Mouse (Mus musculus) liver, postnatal 0 days (tissue): Measurements from ENCODE around the gene Itga10. TPM values are rescaled to one million over a fixed set of nuclear protein-coding genes. Genes with fewer than 3 reads are reported as not detected.

Experiments
- ATAC-seq: fragments of 200-750 bp; cut with Nextera tagmentation; 2 replicates; pipeline ENCODE4 v1.8.0; 2017; ENCODE audit warnings: mild to moderate bottlenecking, moderate library complexity
- DNase-seq: peaks from one replicate; pipeline ENCODE4 v3.0.0-alpha.2; 2016
- H3K27ac ChIP-seq: fragments of 300-500 bp; sonication (generic); 2 replicates; pipeline ENCODE4 v1.5.1; 2014; ENCODE audit warnings: antibody characterized with exemption, moderate library complexity, mild to moderate bottlenecking, low read depth
- H3K27me3 ChIP-seq: fragments of 300-500 bp; sonication (generic); 2 replicates; pipeline ENCODE4 v1.6.1; 2014; ENCODE audit warnings: low read length, control low read depth, mixed read lengths; ENCODE audit not compliant: insufficient read depth
- H3K36me3 ChIP-seq: fragments of 300-500 bp; sonication (generic); replicated peaks from 2 replicates; pipeline ENCODE4 v1.6.1; 2014; ENCODE audit warnings: mild to moderate bottlenecking, control low read depth, low read length, moderate library complexity, mixed read lengths; ENCODE audit not compliant: insufficient read depth
- H3K4me1 ChIP-seq: fragments of 300-500 bp; sonication (generic); 2 replicates; pipeline ENCODE4 v1.6.1; 2014; ENCODE audit warnings: antibody characterized with exemption, mild to moderate bottlenecking, control low read depth; ENCODE audit not compliant: insufficient read depth
- H3K4me2 ChIP-seq: fragments of 300-500 bp; sonication (generic); 2 replicates; pipeline ENCODE4 v1.6.1; 2014; ENCODE audit warnings: low read depth, mild to moderate bottlenecking, low read length, moderate library complexity, mixed read lengths
- H3K4me3 ChIP-seq: fragments of 300-500 bp; sonication (generic); 2 replicates; pipeline ENCODE4 v1.5.1; 2014; ENCODE audit warnings: low read depth, low read length
- H3K9ac ChIP-seq: fragments of 300-500 bp; sonication (generic); replicated peaks from 2 replicates; pipeline ENCODE4 v1.6.1; 2014; ENCODE audit warnings: mild to moderate bottlenecking, moderate library complexity
- H3K9me3 ChIP-seq: fragments of 300-500 bp; sonication (generic); 2 replicates; pipeline ENCODE4 v1.6.1; 2016; ENCODE audit warnings: mild to moderate bottlenecking, control low read depth, low read length, mixed read lengths
- CTCF ChIP-seq: sonication (generic); IDR thresholded peaks from 2 replicates; pipeline ENCODE4 v1.5.1; 2016; ENCODE audit warnings: antibody characterized with exemption, low read depth
- EP300 ChIP-seq: IDR thresholded peaks from 2 replicates; pipeline ENCODE4 v1.6.1; 2016; ENCODE audit warnings: antibody characterized with exemption, low read depth, mild to moderate bottlenecking
- WGBS: fragments of 180-500 bp; shearing (Covaris S2); extraction: QIAGEN DNeasy Blood & Tissue Kit; methylation state at CpG from one replicate; pipeline ENCODE4 v1.1.7; 2014; ENCODE audit not compliant: insufficient replicate concordance; 5-methylcytosine and 5-hydroxymethylcytosine counted together
- polyA plus RNA-seq: library from polyadenylated mRNA; unstranded; fragments of >200 nt; fragmentation: Nextera tagmentation; extraction: Ambion mirVana; gene quantifications from 2 replicates; pipeline ENCODE4 v1.2.1, GENCODE M21; 2015

The Itga10 gene
- polyA plus RNA-seq, 1 experiment from 2014 or later = 0.05 TPM

GRCm38 (mm10) chr3:96675171-96675570 lies 29.8 kb downstream of the Itga10 start:
- no peak overlapping the region for H3K4me2 ChIP-seq
- H3K36me3 ChIP-seq = no peaks in the 10 kb centered on the region
- H3K9ac ChIP-seq = no peak overlapping the region
- H3K4me3 ChIP-seq = no peak overlapping the region
- 58% methylated on average over 3 of the region's 3 CpGs for WGBS
- H3K27me3 ChIP-seq = peaks cover 17% of the 10 kb centered on the region
- TF ChIP-seq CTCF (no peak), EP300 (no peak)
- H3K27ac ChIP-seq = no peak overlapping the region
- peaks cover 4% of the 10 kb centered on the region for H3K4me1 ChIP-seq
- DNase-seq = no peak
- ATAC-seq = no peak
- no peaks in the 10 kb centered on the region for H3K9me3 ChIP-seq

GRCm38 (mm10) chr3:96675690-96676089 lies 30.3 kb downstream of the Itga10 start:
- DNase-seq = no peak
- TF ChIP-seq CTCF = no peak
- TF ChIP-seq EP300 = no peak
- WGBS = 67% methylated on average over 3 of the region's 3 CpGs

GRCm38 (mm10) chr3:96678456-96678855 lies 33.1 kb downstream of the Itga10 start:
- Histone ChIP-seq H3K27ac (no peak overlapping the region), H3K9me3 (no peaks in the 10 kb centered on the region), H3K4me3 (no peak overlapping the region), H3K36me3 (no peaks in the 10 kb centered on the region), H3K4me1 (no peaks in the 10 kb centered on the region), H3K27me3 (peaks cover 18% of the 10 kb centered on the region; the same call in 1 of the 2 replicates), H3K4me2 (no peak overlapping the region), H3K9ac (no peak overlapping the region)
- no peak for TF ChIP-seq CTCF
- TF ChIP-seq EP300 = no peak
- ATAC-seq = no peak
- 62% methylated on average over 7 of the region's 7 CpGs for WGBS
- no peak for DNase-seq

More at GRCm38 (mm10) chr3:96675690-96676089, 30.3 kb downstream of the Itga10 start:
- Histone ChIP-seq H3K27ac (no peak overlapping the region), H3K9ac (no peak overlapping the region), H3K4me1 (no peaks in the 10 kb centered on the region), H3K36me3 (no peaks in the 10 kb centered on the region), H3K4me3 (no peak overlapping the region), H3K27me3 (peaks cover 15% of the 10 kb centered on the region), H3K9me3 (no peaks in the 10 kb centered on the region), H3K4me2 (no peak overlapping the region)
- no peak for ATAC-seq

DNA sequence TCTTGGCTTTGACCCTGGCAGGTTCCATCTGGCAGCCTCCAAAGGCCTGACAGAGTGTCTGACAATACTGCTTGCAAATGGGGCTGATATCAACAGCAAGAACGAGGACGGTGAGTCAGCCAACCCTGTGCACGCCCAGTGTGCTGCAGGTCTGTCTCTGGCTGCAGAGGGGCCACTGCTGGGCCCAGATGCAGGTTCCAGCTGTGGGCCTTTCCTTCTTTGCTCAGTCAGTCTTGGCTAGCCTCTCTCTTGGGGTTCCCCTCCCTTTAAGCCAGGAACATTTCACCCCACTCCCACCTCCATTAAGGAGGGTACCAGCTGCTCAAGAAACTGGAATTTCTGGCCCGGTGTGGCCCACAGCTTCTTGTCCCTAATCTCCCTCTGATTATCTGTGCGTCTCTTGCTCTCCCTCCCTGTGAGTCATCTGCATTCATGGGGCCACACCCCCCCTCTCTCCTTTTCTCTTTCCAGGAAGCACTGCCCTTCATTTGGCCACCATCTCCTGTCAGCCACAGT lies 33.8 kb downstream of the Itga10 start:
- Histone ChIP-seq H3K9ac (no peak overlapping the region), H3K27ac (no peak overlapping the region), H3K36me3 (no peaks in the 10 kb centered on the region), H3K4me1 (no peaks in the 10 kb centered on the region), H3K4me2 (no peak overlapping the region), H3K4me3 (no peak overlapping the region), H3K9me3 (no peaks in the 10 kb centered on the region), H3K27me3 (peaks cover 22% of the 10 kb centered on the region; the same call in 1 of the 2 replicates)
- DNase-seq = no peak
- no peak for TF ChIP-seq EP300
- TF ChIP-seq CTCF = no peak
- WGBS = 25% methylated on average over 5 of the region's 5 CpGs
- no peak for ATAC-seq

DNA sequence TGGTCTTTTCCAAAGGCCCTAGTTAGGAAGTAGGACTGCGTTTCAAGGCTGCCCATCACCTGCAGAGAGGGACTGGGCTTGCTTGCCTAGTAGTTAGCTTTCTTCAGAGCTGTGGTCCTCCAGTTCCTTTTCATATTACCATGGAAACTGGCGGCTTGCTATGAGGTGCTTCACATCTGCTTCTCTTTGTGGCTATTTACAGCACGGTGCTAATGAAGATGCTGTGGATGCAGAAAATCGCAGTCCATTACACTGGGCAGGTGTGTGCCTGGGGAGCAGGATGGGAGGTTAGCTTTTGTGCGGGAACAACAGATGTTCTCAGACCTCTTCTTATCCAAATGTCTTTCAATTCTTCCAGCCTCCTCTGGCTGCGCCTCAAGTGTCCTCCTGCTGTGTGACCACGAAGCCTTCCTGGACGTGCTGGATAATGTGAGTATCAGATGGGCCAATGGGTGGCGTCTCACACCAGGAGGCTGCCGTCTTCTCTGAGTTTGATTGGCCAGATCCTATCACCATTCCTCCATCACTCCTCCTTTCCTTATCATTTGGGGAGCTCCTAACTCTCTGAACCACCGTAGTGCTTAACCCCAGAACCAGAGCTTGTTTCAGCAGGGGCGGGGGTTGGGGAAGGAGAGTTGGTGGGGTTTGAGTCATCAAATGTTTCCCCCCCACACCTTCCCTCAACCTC lies 35.0 kb downstream of the Itga10 start:
- no peak overlapping the region for H3K9ac ChIP-seq
- no peak overlapping the region for H3K27ac ChIP-seq
- H3K4me3 ChIP-seq = no peak overlapping the region
- H3K9me3 ChIP-seq = no peaks in the 10 kb centered on the region
- H3K36me3 ChIP-seq = no peaks in the 10 kb centered on the region
- H3K27me3 ChIP-seq = peaks cover 34% of the 10 kb centered on the region; the same call in 1 of the 2 replicates
- H3K4me1 ChIP-seq = no peaks in the 10 kb centered on the region; the same call in 1 of the 2 replicates
- no peak overlapping the region for H3K4me2 ChIP-seq
- ATAC-seq (no peak), DNase-seq (no peak)
- 25% methylated on average over 12 of the region's 12 CpGs for WGBS
- TF ChIP-seq EP300 = no peak
- TF ChIP-seq CTCF = no peak

- Histone ChIP-seq H3K4me3 (no peak overlapping the region), H3K9me3 (no peaks in the 10 kb centered on the region), H3K9ac (no peak overlapping the region), H3K27me3 (peaks cover 43% of the 10 kb centered on the region; the same call in 1 of the 2 replicates), H3K27ac (no peak overlapping the region), H3K4me1 (no peaks in the 10 kb centered on the region; the same call in 1 of the 2 replicates), H3K36me3 (no peaks in the 10 kb centered on the region), H3K4me2 (no peak overlapping the region)
- WGBS = 81% methylated on average over 3 of the region's 3 CpGs
- DNase-seq = no peak
- TF ChIP-seq EP300 = no peak
- no peak for TF ChIP-seq CTCF
- ATAC-seq = no peak
These were observed 38.1 kb downstream of the Itga10 start for GRCm38 (mm10) chr3:96683496-96683895.
